Mouse (Mus musculus): Measurements from ENCODE around the gene Fmnl3. TPM values are rescaled to one million over a fixed set of nuclear protein-coding genes. Genes with fewer than 3 reads are reported as not detected.
A peak's percentile ranks its signal among the peaks of the same experiment; 100 is the strongest.

Fmnl3 gene
- polyA plus RNA-seq, 1 experiment from 2014 or later = 17.2 TPM

DNA sequence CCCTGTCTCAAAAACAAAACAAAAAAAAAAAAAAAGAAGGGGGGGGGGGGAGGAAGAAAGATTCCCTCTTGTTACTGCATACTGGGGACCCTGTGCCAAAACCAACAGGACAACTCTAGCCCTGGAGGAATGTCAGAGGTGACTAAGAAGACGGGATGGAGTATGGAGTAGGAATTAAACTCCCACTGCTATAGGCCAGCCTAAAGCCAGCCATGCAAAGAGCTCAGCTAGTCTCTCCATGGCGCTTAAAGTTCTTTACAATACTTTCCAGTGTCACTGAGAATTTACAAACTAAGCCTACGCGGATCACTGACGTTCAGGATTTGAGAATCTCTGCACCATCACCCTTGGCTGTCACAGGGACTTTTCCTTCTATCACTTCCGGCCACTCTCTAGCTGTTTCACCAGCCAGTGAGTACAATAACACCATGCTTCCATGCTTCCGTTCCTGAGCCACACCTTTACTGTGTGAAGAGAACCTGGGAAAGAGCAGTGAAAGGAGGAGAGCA is 6.2 kb downstream of the Fmnl3 start:
- Histone ChIP-seq H3K9ac (no peak overlapping the region), H3K4me1 (replicated peaks) (peaks cover 36% of the 10 kb centered on the region), H3K27me3 (replicated peaks) (no peaks in the 10 kb centered on the region), H3K4me2 (no peak overlapping the region), H3K4me3 (no peak overlapping the region), H3K36me3 (no peaks in the 10 kb centered on the region), H3K9me3 (replicated peaks) (no peaks in the 10 kb centered on the region), H3K27ac (ENCODE audit: poor library complexity, severe bottlenecking) (peak overlapping the region; percentile 40; the same call in 1 of the 2 replicates)
- 61% methylated on average over 7 of the region's 7 CpGs for WGBS
- ATAC-seq (ENCODE audit: insufficient number of reproducible peaks, low FRiP score) = 0 out of 2 replicates have a peak, but pooled peaks have one; percentile 41

DNA sequence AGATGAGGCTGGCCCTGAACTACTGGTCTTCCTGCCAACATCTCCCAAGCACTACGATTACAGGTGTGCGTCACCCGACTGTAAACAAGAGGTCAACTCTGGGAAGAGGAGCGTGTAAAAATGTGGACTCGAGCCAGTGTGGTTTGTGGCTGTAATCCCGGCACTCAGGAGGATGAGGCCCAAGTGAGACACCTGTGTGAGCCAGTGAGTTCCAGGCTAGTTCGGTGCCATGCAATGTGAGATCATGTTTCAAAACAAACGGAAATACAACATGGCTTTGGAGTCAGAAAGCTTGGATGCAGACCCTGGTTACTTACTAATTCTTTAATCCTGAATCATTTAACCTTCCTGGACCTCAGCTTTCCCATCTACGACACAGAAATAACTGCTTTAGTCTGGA is 11.3 kb downstream of the Fmnl3 start:
- ATAC-seq (ENCODE audit: insufficient number of reproducible peaks, low FRiP score) = no peak
- no peak overlapping the region for H3K9ac ChIP-seq
- 89% methylated on average over 9 of the region's 9 CpGs for WGBS
- no peaks in the 10 kb centered on the region for H3K27me3 ChIP-seq (replicated peaks)
- no peaks in the 10 kb centered on the region for H3K9me3 ChIP-seq (replicated peaks)
- no peak overlapping the region for H3K4me2 ChIP-seq
- no peaks in the 10 kb centered on the region for H3K36me3 ChIP-seq
- no peak overlapping the region for H3K27ac ChIP-seq (ENCODE audit: poor library complexity, severe bottlenecking)
- no peak overlapping the region for H3K4me3 ChIP-seq
- H3K4me1 ChIP-seq (replicated peaks) = peaks cover 47% of the 10 kb centered on the region

DNA sequence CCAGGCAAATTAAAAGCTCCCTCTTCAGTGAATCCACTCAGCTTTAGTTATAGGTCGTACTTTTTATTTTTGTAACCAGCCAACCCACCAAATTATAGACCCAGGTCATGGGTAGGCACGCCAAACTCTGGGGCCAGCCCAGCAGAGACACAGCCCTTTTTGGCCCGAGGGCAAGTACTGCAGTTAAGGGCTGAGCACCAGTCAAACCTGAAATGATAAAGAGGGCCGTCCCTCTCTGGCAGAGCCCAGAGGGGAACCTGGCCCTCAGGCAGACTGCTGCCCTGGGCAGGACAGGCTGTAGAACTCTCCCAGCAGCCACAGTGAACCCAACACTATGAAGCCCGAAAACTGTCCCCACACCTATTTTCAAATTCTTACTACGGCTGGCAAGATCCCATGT is 13.8 kb downstream of the Fmnl3 start:
- Histone ChIP-seq H3K4me3 (no peak overlapping the region), H3K4me1 (replicated peaks) (peaks cover 64% of the 10 kb centered on the region), H3K27ac (ENCODE audit: poor library complexity, severe bottlenecking) (peak overlapping the region; percentile 53), H3K36me3 (no peaks in the 10 kb centered on the region), H3K27me3 (replicated peaks) (no peaks in the 10 kb centered on the region), H3K9me3 (replicated peaks) (no peaks in the 10 kb centered on the region), H3K9ac (0 out of 2 replicates have a peak overlapping the region, but pooled peaks have one; percentile 9), H3K4me2 (no peak overlapping the region)
- 40% methylated on average over 6 of the region's 6 CpGs for WGBS
- ATAC-seq (ENCODE audit: insufficient number of reproducible peaks, low FRiP score) = no peak

DNA sequence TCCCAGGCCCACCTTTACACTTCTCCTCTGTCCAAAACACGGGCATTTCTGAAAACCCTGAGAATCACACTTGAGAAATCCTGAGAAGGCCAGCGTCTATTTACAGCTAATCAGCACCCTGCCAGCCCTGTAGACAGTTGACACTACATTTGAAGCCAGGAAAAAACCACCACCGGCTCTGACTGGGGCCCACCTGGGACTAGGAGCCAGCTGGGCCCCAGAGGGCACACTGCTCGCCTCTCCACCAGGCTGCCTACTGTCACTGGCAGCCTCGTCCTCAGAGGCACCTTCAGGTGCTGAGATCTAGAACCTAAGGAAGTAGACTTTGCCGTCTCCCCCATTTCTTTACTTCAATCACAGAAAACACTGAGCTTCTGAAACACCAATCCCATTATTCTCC is 14.6 kb downstream of the Fmnl3 start:
- ATAC-seq (ENCODE audit: insufficient number of reproducible peaks, low FRiP score) = no peak
- no peaks in the 10 kb centered on the region for H3K27me3 ChIP-seq (replicated peaks)
- H3K9ac ChIP-seq = 0 out of 2 replicates have a peak overlapping the region, but pooled peaks have one; percentile 11
- H3K36me3 ChIP-seq = no peaks in the 10 kb centered on the region
- peak overlapping the region; percentile 62 for H3K27ac ChIP-seq (ENCODE audit: poor library complexity, severe bottlenecking)
- H3K4me3 ChIP-seq = no peak overlapping the region
- no peak overlapping the region for H3K4me2 ChIP-seq
- no peaks in the 10 kb centered on the region for H3K9me3 ChIP-seq (replicated peaks)
- peaks cover 69% of the 10 kb centered on the region for H3K4me1 ChIP-seq (replicated peaks)
- WGBS = 34% methylated on average over 6 of the region's 6 CpGs

DNA sequence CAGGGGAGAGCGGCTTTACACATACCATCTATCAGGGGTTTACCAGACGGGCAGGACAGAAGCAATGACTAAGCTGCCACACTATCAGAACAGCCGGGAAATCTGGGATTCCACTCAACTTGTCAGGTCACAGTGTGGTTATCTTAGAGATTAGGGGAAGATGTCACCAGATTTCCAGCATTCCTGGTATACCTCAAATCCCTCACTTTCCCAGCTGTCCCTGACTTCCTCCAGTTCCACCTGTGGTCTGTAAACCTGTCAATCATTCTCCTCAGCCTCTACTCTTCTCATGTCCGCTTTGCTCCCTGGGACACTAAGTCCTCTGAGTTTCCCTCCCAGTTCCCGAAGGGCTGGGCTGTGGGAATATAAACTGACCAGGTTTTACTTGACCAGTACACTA is 18.0 kb downstream of the Fmnl3 start:
- Histone ChIP-seq H3K4me1 (replicated peaks) (peaks cover 74% of the 10 kb centered on the region), H3K4me3 (no peak overlapping the region), H3K4me2 (no peak overlapping the region), H3K36me3 (no peaks in the 10 kb centered on the region), H3K9me3 (replicated peaks) (no peaks in the 10 kb centered on the region), H3K9ac (no peak overlapping the region), H3K27me3 (replicated peaks) (no peaks in the 10 kb centered on the region), H3K27ac (ENCODE audit: poor library complexity, severe bottlenecking) (no peak overlapping the region)
- WGBS = 25% methylated on average over 5 of the region's 5 CpGs
- no peak for ATAC-seq (ENCODE audit: insufficient number of reproducible peaks, low FRiP score)

DNA sequence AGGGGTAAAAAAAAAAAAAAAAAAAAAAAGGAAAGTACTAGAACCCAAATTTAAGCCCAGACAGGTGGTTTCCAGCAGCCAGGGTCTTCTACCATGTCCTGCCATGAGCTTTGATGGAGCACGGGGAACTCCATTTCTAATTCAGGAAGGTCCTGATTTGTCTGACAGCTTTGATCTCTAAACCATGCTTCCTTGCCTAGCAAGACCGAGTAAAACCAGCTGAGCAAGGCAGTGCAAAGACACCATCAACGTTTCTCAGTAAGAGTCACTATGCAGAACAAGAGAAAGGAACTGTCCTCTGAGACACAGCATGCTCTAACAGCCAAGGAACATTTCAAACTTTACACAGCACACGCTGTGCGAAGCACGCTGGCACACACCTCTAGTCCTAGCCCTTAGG is 18.7 kb downstream of the Fmnl3 start:
- no peaks in the 10 kb centered on the region for H3K27me3 ChIP-seq (replicated peaks)
- 61% methylated on average over 6 of the region's 6 CpGs for WGBS
- H3K9me3 ChIP-seq (replicated peaks) = no peaks in the 10 kb centered on the region
- peaks cover 73% of the 10 kb centered on the region for H3K4me1 ChIP-seq (replicated peaks)
- ATAC-seq (ENCODE audit: insufficient number of reproducible peaks, low FRiP score) = no peak
- H3K9ac ChIP-seq = no peak overlapping the region
- H3K4me3 ChIP-seq = no peak overlapping the region
- H3K4me2 ChIP-seq = no peak overlapping the region
- no peak overlapping the region for H3K27ac ChIP-seq (ENCODE audit: poor library complexity, severe bottlenecking)
- no peaks in the 10 kb centered on the region for H3K36me3 ChIP-seq

DNA sequence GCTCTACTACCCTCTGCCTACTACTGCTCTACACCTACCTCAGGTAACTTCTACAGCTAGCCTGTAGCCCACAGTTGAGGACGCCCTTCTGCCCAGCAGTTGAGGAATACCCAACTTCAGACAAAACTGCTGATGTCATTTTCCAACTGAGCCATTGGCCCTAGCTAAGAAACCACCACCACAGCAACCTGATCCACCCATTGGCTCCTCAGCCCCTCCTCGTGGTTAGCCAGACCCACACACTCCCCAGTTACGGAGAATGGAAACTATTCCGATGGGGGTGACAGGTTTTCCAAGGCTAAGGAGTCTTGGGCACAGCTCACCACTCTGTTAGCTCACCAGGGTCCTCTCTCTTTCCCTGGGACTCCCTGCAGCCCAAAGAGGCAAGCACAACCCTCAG is 25.3 kb downstream of the Fmnl3 start:
- H3K4me3 ChIP-seq = no peak overlapping the region
- H3K27ac ChIP-seq (ENCODE audit: poor library complexity, severe bottlenecking) = peak overlapping the region; percentile 89; the same call in 1 of the 2 replicates
- 73% methylated on average over 4 of the region's 4 CpGs for whole genome bisulfite sequencing
- no peaks in the 10 kb centered on the region for H3K27me3 ChIP-seq (replicated peaks)
- no peak for ATAC-seq (ENCODE audit: insufficient number of reproducible peaks, low FRiP score)
- peak overlapping the region; percentile 5; the same call in 1 of the 2 replicates for H3K4me2 ChIP-seq
- H3K4me1 ChIP-seq (replicated peaks) = peaks cover 73% of the 10 kb centered on the region
- H3K9ac ChIP-seq = 0 out of 2 replicates have a peak overlapping the region, but pooled peaks have one; percentile 31
- H3K9me3 ChIP-seq (replicated peaks) = no peaks in the 10 kb centered on the region
- H3K36me3 ChIP-seq = no peaks in the 10 kb centered on the region

DNA sequence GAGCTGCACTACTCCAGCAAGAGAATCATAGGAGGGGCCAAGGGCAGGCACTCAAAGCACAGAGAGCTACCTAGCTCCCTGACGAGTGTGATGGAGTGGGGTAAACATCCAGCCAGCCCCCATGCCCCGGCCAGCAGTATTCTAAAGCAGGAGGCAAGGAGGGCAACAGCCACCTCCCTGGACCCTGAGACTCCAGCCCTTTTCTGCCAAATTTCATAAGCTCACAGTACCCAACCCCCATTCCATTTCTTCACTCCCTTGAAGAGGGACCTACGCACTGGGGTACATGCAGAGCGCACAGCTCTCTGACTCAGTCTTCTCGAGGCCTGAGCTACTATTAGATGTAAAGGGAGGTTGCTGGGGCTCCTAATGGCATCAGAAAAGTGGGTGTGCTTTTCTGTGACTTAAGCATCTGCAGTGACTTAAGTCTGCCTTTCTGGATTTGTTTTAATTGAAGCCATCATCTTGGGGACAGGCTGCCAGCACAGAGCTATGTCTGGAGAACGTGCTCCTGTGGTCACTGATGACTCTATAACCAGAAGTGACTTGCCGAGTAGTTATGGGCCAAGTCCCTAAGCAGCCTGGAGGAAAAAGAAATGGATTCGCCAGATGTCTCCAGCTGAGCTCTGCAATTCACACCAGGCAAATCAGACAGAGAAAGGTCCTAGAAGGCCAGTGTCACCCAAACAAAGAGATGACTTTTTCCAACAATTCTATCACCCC is 26.0 kb downstream of the Fmnl3 start:
- H3K9ac ChIP-seq = peak overlapping the region; percentile 57; the same call in 1 of the 2 replicates
- peak overlapping the region; percentile 49 for H3K4me2 ChIP-seq
- no peak overlapping the region for H3K4me3 ChIP-seq
- no peaks in the 10 kb centered on the region for H3K9me3 ChIP-seq (replicated peaks)
- no peak for ATAC-seq (ENCODE audit: insufficient number of reproducible peaks, low FRiP score)
- no peaks in the 10 kb centered on the region for H3K36me3 ChIP-seq
- H3K27me3 ChIP-seq (replicated peaks) = no peaks in the 10 kb centered on the region
- WGBS = 49% methylated on average over 8 of the region's 8 CpGs
- peak overlapping the region; percentile 89 for H3K27ac ChIP-seq (ENCODE audit: poor library complexity, severe bottlenecking)
- peaks cover 77% of the 10 kb centered on the region for H3K4me1 ChIP-seq (replicated peaks)

DNA sequence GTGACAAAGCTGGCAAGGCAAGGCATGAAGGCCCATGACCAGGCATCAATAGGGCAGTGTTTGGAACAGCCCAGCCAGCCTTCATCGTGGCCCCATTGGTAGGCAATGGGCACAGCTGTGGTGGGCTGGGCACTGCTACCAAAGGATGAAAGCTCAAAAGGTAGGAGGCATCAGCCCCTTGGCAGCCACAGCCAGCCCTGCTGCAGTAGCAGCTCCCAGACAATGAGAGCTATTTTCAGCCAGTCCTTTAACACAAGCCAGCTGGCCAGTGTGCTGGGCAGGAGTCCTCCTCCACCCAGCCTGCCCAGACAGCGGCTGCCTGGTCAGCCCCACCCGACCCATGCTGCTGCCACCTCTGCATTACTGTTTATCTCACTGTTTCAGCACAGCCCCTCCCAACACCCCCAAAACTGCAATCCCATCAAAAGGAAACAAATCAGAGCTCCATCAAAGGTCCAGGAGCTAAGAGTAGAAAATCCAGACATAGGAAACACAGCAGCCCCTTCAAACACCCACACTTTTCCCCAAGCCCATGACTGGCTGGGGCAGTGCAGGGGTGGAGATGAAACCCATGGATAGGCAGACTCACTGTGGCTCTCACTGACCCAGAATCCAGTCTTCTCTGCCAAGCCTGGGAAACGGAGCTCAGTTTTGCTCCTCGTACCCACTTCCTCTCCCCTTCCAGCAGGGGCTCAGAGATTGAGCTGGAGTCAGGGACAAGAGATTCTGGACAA is 26.7 kb downstream of the Fmnl3 start:
- Histone ChIP-seq H3K4me3 (no peak overlapping the region), H3K36me3 (no peaks in the 10 kb centered on the region), H3K9ac (peak overlapping the region; percentile 57), H3K4me1 (replicated peaks) (peaks cover 83% of the 10 kb centered on the region), H3K27ac (ENCODE audit: poor library complexity, severe bottlenecking) (peak overlapping the region; percentile 89), H3K27me3 (replicated peaks) (no peaks in the 10 kb centered on the region), H3K4me2 (peak overlapping the region; percentile 49), H3K9me3 (replicated peaks) (no peaks in the 10 kb centered on the region)
- peak; percentile 68 for ATAC-seq (ENCODE audit: insufficient number of reproducible peaks, low FRiP score)
- 19% methylated on average over 5 of the region's 5 CpGs for WGBS

DNA sequence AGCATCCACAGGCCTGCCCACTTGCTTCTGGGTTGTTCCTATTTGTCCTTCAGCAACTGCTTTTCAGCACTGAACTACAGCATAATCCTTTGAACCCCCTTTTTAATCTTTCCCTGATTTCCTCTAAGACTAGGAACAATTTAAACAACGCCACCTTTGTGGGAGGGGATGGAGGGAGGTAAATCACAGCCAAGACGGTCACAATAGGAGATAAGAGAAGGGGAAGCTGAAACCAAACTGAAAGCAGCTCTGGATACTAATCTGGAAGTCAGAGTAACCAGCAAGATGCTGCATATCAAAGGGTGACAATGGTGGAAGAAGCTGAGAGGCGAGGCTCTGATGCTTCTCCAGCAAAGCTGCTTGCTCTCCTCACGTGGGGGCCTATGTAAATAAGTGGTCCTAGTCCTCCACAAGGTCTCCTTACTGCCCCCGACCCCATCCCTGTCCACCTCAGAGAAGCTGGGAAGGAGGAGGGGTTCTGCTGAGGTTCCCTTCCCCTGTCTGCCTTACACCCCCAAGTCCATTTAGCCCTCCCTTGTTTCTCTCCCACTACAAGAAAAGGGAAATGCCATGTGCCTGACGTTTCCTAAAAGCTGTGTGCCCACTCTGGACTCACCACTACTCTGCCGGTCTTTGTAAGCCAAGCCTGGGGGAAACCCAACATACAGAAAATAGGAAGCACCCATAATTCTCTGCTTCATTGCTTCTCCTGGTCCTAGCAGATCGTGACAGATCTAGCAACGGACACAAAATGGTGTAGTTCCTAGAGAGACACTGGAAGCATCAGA is 27.9 kb downstream of the Fmnl3 start:
- Histone ChIP-seq H3K9ac (0 out of 2 replicates have a peak overlapping the region, but pooled peaks have one; percentile 57), H3K27me3 (replicated peaks) (no peaks in the 10 kb centered on the region), H3K27ac (ENCODE audit: poor library complexity, severe bottlenecking) (peak overlapping the region; percentile 89), H3K4me1 (replicated peaks) (peaks cover 83% of the 10 kb centered on the region), H3K4me3 (no peak overlapping the region), H3K9me3 (replicated peaks) (no peaks in the 10 kb centered on the region), H3K4me2 (peak overlapping the region; percentile 49; the same call in 1 of the 2 replicates), H3K36me3 (no peaks in the 10 kb centered on the region)
- 40% methylated on average over 9 of the region's 9 CpGs for WGBS
- no peak for ATAC-seq (ENCODE audit: insufficient number of reproducible peaks, low FRiP score)
